Mouse (Mus musculus): ENCODE results near the gene Tpm3.

- no peak for TF ChIP-seq CTCF (IDR thresholded peaks at IDR 0.05; ENCODE audit: control insufficient read depth, insufficient read depth, low read length)
- no peak for TF ChIP-seq POLR2A (IDR thresholded peaks at IDR 0.05; ENCODE audit: borderline replicate concordance, control insufficient read depth, low read depth, low read length)
These were observed 13.6 kb downstream of the Tpm3 start for GRCm38 (mm10) chr3:90086068-90086467.

Measured in bone marrow, adult 2 months (tissue).